Mouse (Mus musculus) spleen, adult 2 months (tissue): ENCODE measurements around the gene Spag16.

Source experiments
- CTCF ChIP-seq: fragments of 200-500 bp; IDR thresholded peaks from 2 replicates; pipeline ENCODE4 v1.5.1; 2011; ENCODE audit warnings: mild to moderate bottlenecking, inconsistent platforms; ENCODE audit not compliant: insufficient read depth, insufficient read length, insufficient replicate concordance; ENCODE audit errors: extremely low read depth
- POLR2A ChIP-seq: fragments of 200-500 bp; IDR thresholded peaks from 2 replicates; pipeline ENCODE4 v1.6.1; 2011; ENCODE audit warnings: low read depth, low read length, inconsistent platforms

DNA sequence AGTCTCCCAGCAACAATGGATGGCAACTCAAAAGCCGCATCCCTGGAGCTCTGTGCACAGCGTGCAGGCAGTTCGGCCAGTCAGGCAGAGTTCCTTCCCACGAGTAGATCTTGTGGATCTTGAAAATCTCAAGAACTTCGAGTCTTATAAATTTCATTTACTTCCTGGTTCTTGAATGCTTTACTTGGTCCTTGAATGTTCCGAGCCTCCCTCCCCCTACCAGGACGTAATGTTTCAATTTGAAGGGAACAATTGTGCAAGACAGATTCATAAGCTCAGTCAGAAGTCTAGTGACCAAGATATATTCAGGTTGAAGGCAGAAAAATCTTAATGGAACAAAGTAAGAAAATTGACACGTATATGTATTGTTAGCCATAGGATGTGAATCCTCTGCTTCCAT, 277.9 kb downstream of the Spag16 start:
- TF ChIP-seq POLR2A (no peak), CTCF (no peak)
